Mouse (Mus musculus): ENCODE measurements at regions not wholly inside any gene's neighbourhood (a gene's known extent, or its start where the extent isn't known, plus 50 kb on each side); places are given as distances from the start of the nearest gene placed in this dataset.

DNA sequence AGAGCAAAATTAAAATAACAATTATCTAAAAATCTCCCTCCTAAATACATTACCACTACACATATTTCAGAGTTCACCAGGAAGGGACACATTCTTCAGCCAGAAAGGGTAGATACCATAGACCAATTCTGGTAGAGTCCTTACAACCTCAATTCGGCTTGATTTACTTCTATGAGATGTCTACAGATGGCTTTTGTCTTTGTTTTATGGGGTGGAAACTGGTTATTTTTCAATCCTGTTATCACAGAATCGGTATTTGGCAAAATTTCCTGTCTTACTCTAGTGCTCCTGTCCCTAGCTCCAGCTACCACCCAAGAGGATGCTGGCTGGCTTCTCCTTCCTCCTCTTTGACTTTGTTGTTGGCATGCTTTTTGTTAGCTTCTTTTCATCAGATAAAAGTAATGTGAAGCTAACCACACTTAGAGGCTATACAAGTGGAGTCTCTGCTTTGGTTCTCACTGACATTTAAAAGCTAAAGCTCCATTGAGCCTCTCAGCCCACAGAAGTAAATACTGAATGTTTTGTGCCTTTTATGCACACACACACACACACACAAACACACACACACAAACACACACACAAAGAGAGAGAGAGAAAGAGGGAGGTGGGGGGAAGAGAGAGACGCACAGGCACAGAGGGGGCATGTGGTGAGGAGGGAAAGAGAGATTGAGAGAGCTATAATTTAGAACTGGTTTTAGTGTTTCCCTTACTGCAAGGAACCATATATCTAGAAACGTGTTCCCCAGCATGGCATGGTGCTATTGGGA, 109.1 kb downstream of the Gm815 start:
- Histone ChIP-seq H3K36me3 (ENCODE audit: control insufficient read depth, insufficient read depth, low read length, poor library complexity, severe bottlenecking) (no peaks in the 10 kb centered on the region), H3K4me3 (ENCODE audit: low read depth, low read length) (no peak overlapping the region), H3K4me1 (ENCODE audit: control insufficient read depth, insufficient read depth, low read length) (no peaks in the 10 kb centered on the region), H3K27ac (ENCODE audit: insufficient read depth, low read length) (no peak overlapping the region), H3K9me3 (replicated peaks; ENCODE audit: control insufficient read depth, insufficient read depth, low read length, poor library complexity, severe bottlenecking) (no peaks in the 10 kb centered on the region), H3K9ac (ENCODE audit: low read depth, poor library complexity, severe bottlenecking) (no peak overlapping the region), H3K27me3 (ENCODE audit: control insufficient read depth, insufficient read depth, low read length, poor library complexity, severe bottlenecking) (no peaks in the 10 kb centered on the region)
- TF ChIP-seq CTCF (IDR thresholded peaks at IDR 0.05; ENCODE audit: low read depth, low read length) (no peak), EP300 (IDR thresholded peaks at IDR 0.05; ENCODE audit: insufficient read depth, low read depth, low read length) (no peak), POLR2A (IDR thresholded peaks at IDR 0.05; ENCODE audit: insufficient read depth, low read length) (no peak)

DNA sequence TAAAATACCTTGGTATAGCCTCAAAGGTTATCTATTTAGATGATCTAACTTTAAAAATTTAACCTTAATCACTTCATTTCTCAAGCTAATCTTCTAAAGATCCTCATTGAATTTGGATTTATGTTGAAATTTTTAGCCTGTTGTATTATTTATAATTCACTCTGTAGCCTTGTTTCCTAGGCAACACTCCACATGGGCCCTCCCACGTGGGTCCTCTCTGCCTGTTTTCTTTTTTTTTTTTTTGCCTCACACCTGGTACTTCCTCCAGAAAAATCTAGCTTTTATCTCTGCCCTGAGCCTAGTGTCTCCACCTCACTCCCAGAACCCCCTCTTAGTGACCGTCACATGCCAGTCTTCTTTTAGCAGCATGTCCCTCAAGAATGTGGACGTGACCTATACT, 113.9 kb downstream of the Gm815 start:
- Histone ChIP-seq H3K27me3 (ENCODE audit: control insufficient read depth, insufficient read depth, low read length, poor library complexity, severe bottlenecking) (no peaks in the 10 kb centered on the region), H3K4me3 (ENCODE audit: low read depth, low read length) (no peak overlapping the region), H3K9ac (ENCODE audit: low read depth, poor library complexity, severe bottlenecking) (no peak overlapping the region), H3K36me3 (ENCODE audit: control insufficient read depth, insufficient read depth, low read length, poor library complexity, severe bottlenecking) (no peaks in the 10 kb centered on the region), H3K9me3 (replicated peaks; ENCODE audit: control insufficient read depth, insufficient read depth, low read length, poor library complexity, severe bottlenecking) (no peaks in the 10 kb centered on the region), H3K4me1 (ENCODE audit: control insufficient read depth, insufficient read depth, low read length) (no peaks in the 10 kb centered on the region), H3K27ac (ENCODE audit: insufficient read depth, low read length) (no peak overlapping the region)
- TF ChIP-seq CTCF (IDR thresholded peaks at IDR 0.05; ENCODE audit: low read depth, low read length), result no peak
- no peak for TF ChIP-seq POLR2A (IDR thresholded peaks at IDR 0.05; ENCODE audit: insufficient read depth, low read length)
- no peak for TF ChIP-seq EP300 (IDR thresholded peaks at IDR 0.05; ENCODE audit: insufficient read depth, low read depth, low read length)

DNA sequence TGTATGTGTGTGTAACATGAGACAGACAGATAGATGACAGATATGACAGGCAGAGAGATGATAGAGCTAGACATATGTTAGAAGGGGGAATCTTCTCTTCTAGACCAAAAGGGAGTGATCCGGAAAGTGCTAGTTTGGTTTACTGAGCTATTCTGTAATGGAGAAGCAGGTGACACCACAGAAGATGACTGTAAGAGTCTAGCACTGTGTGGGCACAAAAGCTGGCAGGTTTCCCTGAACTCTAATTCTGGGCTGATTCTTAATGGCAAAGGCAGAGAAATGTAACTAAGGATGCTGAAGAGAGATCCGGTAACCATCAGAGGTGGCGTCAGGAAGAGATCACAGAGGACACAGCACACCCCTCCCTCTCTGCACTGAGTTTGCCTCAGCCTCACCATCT, 136.2 kb downstream of the Gm815 start:
- Histone ChIP-seq H3K9ac (ENCODE audit: low read depth, poor library complexity, severe bottlenecking) (no peak overlapping the region), H3K27ac (ENCODE audit: insufficient read depth, low read length) (no peak overlapping the region), H3K4me1 (ENCODE audit: control insufficient read depth, insufficient read depth, low read length) (no peaks in the 10 kb centered on the region), H3K9me3 (replicated peaks; ENCODE audit: control insufficient read depth, insufficient read depth, low read length, poor library complexity, severe bottlenecking) (no peaks in the 10 kb centered on the region), H3K27me3 (ENCODE audit: control insufficient read depth, insufficient read depth, low read length, poor library complexity, severe bottlenecking) (no peaks in the 10 kb centered on the region), H3K36me3 (ENCODE audit: control insufficient read depth, insufficient read depth, low read length, poor library complexity, severe bottlenecking) (no peaks in the 10 kb centered on the region), H3K4me3 (ENCODE audit: low read depth, low read length) (no peak overlapping the region)
- TF ChIP-seq EP300 (IDR thresholded peaks at IDR 0.05; ENCODE audit: insufficient read depth, low read depth, low read length) (no peak), CTCF (IDR thresholded peaks at IDR 0.05; ENCODE audit: low read depth, low read length) (no peak), POLR2A (IDR thresholded peaks at IDR 0.05; ENCODE audit: insufficient read depth, low read length) (no peak)

DNA sequence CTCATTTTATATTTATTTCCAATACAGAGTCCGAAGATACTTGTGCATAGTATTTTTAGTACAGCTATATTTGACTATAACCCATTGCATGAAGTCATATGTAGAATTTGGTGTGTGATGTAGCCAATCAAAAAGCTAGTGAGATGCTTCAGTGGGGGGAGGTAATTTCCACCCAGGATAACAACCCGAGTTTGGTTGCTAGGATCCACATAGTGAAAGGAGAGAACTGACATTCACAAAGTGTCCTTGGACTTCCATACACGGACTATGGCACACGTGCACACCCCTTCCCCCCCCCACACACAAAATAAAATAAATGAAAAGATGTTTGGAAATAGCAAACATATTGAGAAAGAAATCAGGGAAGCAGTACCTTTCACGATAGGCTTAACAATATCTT, 137.2 kb downstream of the Gm815 start:
- Histone ChIP-seq H3K4me3 (ENCODE audit: low read depth, low read length) (no peak overlapping the region), H3K9ac (ENCODE audit: low read depth, poor library complexity, severe bottlenecking) (no peak overlapping the region), H3K27ac (ENCODE audit: insufficient read depth, low read length) (no peak overlapping the region), H3K9me3 (replicated peaks; ENCODE audit: control insufficient read depth, insufficient read depth, low read length, poor library complexity, severe bottlenecking) (no peaks in the 10 kb centered on the region), H3K27me3 (ENCODE audit: control insufficient read depth, insufficient read depth, low read length, poor library complexity, severe bottlenecking) (no peaks in the 10 kb centered on the region), H3K4me1 (ENCODE audit: control insufficient read depth, insufficient read depth, low read length) (no peaks in the 10 kb centered on the region), H3K36me3 (ENCODE audit: control insufficient read depth, insufficient read depth, low read length, poor library complexity, severe bottlenecking) (no peaks in the 10 kb centered on the region)
- TF ChIP-seq EP300 (IDR thresholded peaks at IDR 0.05; ENCODE audit: insufficient read depth, low read depth, low read length) (no peak), CTCF (IDR thresholded peaks at IDR 0.05; ENCODE audit: low read depth, low read length) (no peak), POLR2A (IDR thresholded peaks at IDR 0.05; ENCODE audit: insufficient read depth, low read length) (no peak)

DNA sequence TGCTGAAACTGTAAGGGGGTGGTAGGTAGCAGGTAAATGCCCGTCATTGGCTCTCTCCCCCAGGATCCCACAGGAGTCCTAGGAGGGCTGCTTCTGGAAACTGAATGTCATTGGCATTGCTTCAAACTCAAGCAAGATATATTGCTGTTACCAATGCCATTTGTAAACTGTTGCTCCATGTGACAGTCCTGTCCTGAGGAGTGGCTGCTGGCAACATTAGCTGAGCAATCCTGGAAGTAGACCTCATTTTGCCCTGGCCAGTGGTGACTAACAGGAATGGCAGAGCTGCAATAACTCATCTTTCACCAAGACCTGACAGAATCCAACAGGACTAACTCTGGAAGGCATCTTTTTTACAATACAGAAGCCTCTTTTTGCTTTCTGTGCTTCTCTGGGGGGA, 143.2 kb downstream of the Gm815 start:
- Histone ChIP-seq H3K27me3 (ENCODE audit: control insufficient read depth, insufficient read depth, low read length, poor library complexity, severe bottlenecking) (no peaks in the 10 kb centered on the region; the same call in 1 of the 2 replicates), H3K9me3 (replicated peaks; ENCODE audit: control insufficient read depth, insufficient read depth, low read length, poor library complexity, severe bottlenecking) (no peaks in the 10 kb centered on the region), H3K9ac (ENCODE audit: low read depth, poor library complexity, severe bottlenecking) (no peak overlapping the region), H3K27ac (ENCODE audit: insufficient read depth, low read length) (no peak overlapping the region), H3K36me3 (ENCODE audit: control insufficient read depth, insufficient read depth, low read length, poor library complexity, severe bottlenecking) (no peaks in the 10 kb centered on the region), H3K4me1 (ENCODE audit: control insufficient read depth, insufficient read depth, low read length) (no peaks in the 10 kb centered on the region), H3K4me3 (ENCODE audit: low read depth, low read length) (no peak overlapping the region)
- TF ChIP-seq CTCF (IDR thresholded peaks at IDR 0.05; ENCODE audit: low read depth, low read length), result no peak
- TF ChIP-seq EP300 (IDR thresholded peaks at IDR 0.05; ENCODE audit: insufficient read depth, low read depth, low read length), result no peak
- TF ChIP-seq POLR2A (IDR thresholded peaks at IDR 0.05; ENCODE audit: insufficient read depth, low read length), result no peak

DNA sequence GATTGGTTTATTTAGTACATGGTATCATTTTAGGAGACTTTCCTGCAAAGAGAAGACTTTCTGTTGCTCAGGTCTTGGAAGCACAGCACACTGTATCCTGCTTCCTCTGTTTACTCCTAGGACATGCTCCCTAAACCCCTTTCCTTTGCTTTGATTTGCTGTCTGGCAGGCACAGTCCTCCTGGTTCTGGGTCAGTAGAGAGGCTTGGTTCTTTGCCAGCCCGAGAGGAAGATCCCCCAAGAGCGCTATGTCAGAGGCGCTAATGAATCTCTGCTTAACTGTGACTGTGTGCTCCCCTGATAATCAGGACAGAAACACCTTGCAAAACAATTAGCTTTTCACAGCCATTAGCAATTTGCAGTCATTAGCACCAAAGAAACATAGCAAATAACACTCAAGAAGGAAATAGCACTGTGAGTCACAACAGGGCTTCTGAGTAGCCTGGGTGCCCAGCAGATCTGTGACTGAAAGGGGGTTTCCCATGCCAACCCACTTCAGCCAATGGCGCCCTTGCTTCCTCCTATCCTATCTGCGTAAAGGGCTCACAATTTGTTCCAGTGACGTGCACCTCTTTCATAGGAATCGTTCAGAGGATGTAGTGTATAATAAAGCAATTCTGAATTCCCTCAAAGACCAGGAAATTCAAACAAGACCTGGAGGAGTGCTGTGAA, 145.5 kb downstream of the Gm815 start:
- H3K36me3 ChIP-seq (ENCODE audit: control insufficient read depth, insufficient read depth, low read length, poor library complexity, severe bottlenecking), result no peaks in the 10 kb centered on the region
- no peaks in the 10 kb centered on the region; the same call in 1 of the 2 replicates for H3K27me3 ChIP-seq (ENCODE audit: control insufficient read depth, insufficient read depth, low read length, poor library complexity, severe bottlenecking)
- H3K27ac ChIP-seq (ENCODE audit: insufficient read depth, low read length), result no peak overlapping the region
- H3K4me1 ChIP-seq (ENCODE audit: control insufficient read depth, insufficient read depth, low read length), result no peaks in the 10 kb centered on the region
- H3K9me3 ChIP-seq (replicated peaks; ENCODE audit: control insufficient read depth, insufficient read depth, low read length, poor library complexity, severe bottlenecking), result no peaks in the 10 kb centered on the region
- no peak for TF ChIP-seq EP300 (IDR thresholded peaks at IDR 0.05; ENCODE audit: insufficient read depth, low read depth, low read length)
- no peak for TF ChIP-seq POLR2A (IDR thresholded peaks at IDR 0.05; ENCODE audit: insufficient read depth, low read length)
- no peak for TF ChIP-seq CTCF (IDR thresholded peaks at IDR 0.05; ENCODE audit: low read depth, low read length)
- no peak overlapping the region for H3K4me3 ChIP-seq (ENCODE audit: low read depth, low read length)
- H3K9ac ChIP-seq (ENCODE audit: low read depth, poor library complexity, severe bottlenecking), result no peak overlapping the region
